Mouse (Mus musculus): Measurements from ENCODE around the gene Anxa9.

DNA sequence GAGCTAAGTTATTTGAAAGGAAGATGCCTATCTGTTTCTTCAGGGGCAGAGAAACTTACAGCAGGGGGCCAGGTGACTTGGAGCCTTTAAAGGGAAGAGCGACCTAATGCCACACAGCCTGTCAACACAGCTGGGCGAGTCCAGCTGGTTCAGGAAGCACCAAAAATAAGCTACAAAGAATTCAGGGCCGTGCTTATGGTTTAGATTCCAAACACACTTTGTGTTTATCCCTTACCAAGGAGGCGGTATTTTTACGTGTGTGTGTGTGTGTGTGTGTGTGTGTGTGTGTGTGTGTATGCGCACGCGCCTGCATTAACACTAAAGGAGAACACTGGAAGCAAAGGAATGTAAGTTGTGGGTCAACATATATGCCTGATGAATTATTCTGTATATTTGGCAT lies 26.2 kb downstream of the Anxa9 start:
- TF ChIP-seq CTCF (IDR thresholded peaks at IDR 0.05; ENCODE audit: borderline replicate concordance, insufficient read depth, low read depth, low read length) (no peak), POLR2A (IDR thresholded peaks at IDR 0.05; ENCODE audit: borderline replicate concordance, insufficient read depth, low read length) (no peak)
